Mouse (Mus musculus) frontal cortex, adult (tissue): ENCODE measurements around the gene Ntn1.

Experiments
- ATAC-seq: cut with Nextera tagmentation; 2 replicates; pipeline ENCODE4 v1.9.2; 2017; ENCODE audit warnings: mild to moderate bottlenecking, moderate library complexity, mixed read lengths; ENCODE audit not compliant: low TSS enrichment

Gene Ntn1

DNA sequence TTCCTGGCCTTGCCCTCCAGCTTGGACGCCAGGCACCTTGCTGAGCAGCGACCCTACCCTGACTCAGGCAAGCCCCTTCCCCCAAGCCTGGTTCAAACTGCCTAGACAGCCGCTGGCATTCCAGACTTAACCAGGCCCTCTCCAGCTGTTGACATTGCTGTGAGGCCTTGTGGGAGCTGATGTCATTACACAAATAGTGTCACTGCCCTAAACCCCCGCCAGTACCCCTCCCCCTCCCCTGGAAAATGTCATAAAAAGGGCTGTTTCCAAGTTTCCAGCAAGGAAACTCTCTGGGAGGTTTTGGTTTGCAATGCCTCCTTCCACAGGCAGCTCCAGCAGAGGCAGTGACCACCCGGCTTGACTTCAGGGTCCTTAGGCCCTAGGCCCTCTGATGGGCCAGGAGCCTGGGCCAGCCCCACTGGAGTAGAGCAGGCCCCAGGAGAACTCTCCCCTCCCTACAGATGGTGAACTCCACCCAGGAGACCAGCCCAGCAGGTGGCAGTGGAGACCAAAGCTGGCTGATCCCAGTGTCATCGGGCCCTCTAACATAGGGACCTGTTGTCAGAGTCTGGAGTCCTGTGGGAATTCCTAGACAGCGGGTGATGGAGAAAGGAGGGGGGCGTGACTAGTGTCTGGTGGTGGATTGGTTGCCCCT is 188.6 kb downstream of the Ntn1 start:
- no peak for ATAC-seq

DNA sequence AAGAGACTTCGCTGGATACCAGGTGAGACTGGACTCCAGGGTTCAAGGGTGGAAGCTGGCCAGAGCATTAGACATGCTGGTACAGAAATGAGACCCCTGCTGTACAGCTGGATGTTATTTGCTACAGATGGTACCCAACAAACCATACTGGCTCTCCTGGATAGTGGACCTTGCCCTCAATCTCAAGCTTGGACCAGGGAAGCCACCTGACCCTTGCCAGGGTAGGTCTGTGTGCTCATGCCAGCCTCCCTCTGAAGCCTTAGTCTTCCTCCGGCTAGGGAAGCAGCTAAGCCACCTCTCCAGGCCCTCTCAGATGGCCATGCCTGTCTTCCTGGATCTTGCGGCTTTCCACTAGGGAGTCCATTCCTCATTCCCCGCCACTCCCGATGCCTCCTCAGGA is 189.9 kb downstream of the Ntn1 start:
- no peak for ATAC-seq

- ATAC-seq = no peak
These were observed 191.1 kb downstream of the Ntn1 start for GRCm38 (mm10) chr11:68209506-68209905.

DNA sequence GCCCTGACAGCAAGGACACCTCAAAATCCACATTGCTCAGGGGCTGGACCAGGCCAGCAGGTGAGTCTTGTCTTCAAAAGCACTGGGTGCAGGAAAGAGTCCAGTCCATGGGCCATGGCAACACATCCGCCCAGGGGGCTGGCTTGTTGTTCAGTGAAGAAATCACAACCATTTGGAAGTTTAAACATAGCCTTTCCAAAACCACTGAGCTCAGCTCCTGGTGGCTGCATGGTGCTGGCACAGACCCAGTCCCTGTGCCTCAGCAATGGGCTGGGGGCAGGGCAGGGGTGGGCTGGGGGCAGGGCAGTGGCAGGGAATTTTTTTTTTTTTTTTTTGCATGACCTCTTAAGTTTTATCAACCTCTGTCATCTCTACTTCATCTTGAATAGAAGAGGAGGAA is 192.0 kb downstream of the Ntn1 start:
- no peak for ATAC-seq

GRCm38 (mm10) chr11:68208023-68208422 is 192.6 kb downstream of the Ntn1 start:
- no peak for ATAC-seq

DNA sequence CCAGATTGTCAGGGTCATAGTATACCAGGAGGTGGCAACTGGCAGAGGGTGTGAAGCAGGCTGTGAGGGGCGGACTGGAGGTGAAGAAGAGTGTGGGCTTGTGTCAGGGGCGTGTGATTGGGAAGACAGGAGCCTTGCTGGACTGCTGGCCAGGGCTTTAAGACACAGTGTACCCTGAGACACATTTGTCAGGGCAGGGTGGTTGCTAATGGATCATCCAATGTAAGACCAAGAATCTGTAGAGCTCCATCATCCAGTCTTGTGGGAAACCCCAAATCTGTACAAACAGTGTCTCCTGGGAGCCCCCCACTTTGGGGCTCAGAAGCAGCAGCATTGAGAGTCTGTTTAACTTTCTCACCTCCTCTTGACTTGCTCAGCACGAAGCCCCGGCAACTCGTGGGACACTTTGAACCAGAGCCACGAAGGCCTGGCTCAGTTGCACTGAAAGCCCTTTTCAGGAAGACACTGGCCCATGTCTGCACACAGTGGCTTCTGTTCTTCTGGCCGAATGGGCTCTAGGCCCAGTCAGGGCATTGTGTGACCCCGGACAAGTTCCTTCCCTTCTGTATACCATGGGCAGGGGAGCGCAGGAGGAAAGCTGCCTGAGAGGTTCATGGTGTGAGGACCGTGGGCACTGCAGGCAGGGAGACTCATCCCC is 194.9 kb downstream of the Ntn1 start:
- ATAC-seq = no peak

GRCm38 (mm10) chr11:68204407-68204806 is 196.2 kb downstream of the Ntn1 start:
- ATAC-seq = no peak

GRCm38 (mm10) chr11:68203658-68204315 is 196.8 kb downstream of the Ntn1 start:
- ATAC-seq = no peak

- ATAC-seq = no peak
These were observed 198.1 kb downstream of the Ntn1 start for GRCm38 (mm10) chr11:68202561-68202960.

DNA sequence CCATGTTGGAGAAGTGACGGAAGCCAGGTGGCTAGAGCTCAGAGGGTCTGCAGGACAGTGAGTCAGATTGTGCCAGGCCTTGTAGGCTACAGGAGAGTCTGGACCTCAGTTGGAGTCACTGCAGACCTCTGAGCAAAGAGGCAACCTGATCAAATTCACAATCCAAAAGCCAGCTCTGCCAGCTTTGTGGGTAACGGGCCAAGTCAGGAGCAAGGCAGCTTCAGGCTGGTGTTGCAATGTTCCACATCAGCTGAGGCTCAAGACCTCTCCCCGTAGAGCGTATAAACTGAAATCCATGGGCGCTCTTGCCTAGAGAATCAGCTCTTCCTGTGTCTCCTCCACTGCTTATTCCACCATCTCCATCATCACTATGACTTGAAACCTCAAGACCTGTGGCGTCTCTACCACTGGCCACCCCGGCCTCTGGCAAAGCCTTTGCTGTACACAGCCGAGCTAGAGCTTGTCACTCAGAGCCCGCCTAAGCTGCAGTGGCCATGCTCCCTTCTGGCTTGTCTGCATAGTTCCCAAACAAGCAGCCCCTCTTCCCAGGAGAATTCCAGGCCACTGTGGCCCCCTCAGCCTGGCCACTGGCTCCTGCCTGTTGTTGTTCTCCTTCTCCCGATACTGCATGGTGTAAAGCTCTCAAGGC is 198.7 kb downstream of the Ntn1 start:
- ATAC-seq = no peak

- no peak for ATAC-seq
These were observed 199.6 kb downstream of the Ntn1 start for GRCm38 (mm10) chr11:68201063-68201462.

- ATAC-seq = no peak
These were observed 200.1 kb downstream of the Ntn1 start for GRCm38 (mm10) chr11:68200500-68200899.

DNA sequence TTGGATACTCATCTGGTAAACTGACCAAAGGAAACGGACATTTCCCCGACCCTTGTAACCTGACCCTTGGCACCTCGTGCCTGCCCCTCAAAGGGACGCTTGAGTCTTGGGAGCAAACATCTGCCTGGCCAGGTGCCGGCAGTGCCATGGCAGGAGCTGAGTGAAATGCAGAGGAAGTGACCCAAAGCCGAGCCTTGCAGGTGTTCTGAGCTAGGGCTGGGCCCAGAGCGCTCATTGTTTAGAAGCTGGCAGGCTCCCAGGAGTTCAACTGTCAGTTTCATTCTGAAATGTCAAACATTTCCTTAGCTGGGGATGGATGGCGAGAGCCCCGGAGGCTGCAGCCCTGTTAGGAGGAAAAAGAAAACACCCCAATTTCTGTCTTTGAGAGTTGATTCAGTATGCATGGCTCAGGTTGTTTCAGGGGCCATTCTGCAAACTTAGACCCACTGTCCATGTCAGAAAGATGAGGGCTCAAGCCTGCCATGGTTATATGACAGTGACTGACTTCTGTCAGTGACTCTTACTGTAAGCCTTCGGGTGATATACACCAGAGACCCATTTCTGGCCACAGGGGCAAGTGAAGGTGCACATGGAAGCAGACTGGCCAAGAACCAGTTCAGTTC is 200.7 kb downstream of the Ntn1 start:
- no peak for ATAC-seq

- ATAC-seq = no peak
These were observed 201.5 kb downstream of the Ntn1 start for GRCm38 (mm10) chr11:68199103-68199502.

GRCm38 (mm10) chr11:68198696-68199095 is 201.9 kb downstream of the Ntn1 start:
- ATAC-seq = no peak

DNA sequence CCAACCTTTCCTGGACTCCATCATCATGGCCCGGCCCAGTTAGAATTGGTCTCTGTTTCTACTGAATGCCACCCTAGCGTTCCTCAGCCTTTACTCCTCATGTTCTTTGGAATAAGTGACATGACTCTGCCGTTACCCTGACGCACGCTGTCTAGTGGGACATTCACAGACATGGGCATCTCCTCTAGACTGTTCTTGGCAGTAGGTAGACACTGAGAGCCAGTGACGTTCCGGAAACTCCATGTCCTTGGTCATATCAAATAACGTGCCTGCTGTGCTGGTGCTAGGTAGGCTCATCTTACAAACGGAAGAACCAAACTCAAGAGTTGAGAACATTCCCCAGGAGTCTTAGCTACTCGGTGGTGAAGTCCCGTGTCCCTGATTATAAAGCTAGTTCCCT is 203.2 kb downstream of the Ntn1 start:
- ATAC-seq = no peak

DNA sequence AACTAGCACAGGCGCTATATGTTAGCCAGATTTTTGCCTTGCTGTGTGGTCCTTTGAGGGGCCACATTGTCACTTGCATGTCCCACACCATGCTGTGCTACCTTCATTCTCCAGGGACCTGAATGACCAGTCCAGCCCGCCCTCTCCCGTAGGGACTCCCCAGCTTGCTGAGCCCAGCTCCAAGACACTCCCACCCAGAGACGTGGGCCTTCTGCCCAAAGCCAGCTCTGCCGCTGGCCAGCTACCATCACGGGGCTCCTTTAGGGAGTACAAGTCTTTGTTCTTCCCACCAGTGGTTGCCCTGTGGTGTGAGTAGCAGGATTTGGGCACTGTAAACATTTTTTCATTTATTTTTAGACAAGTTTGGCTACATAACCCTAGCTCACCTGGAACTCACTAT is 204.1 kb downstream of the Ntn1 start:
- ATAC-seq = no peak

DNA sequence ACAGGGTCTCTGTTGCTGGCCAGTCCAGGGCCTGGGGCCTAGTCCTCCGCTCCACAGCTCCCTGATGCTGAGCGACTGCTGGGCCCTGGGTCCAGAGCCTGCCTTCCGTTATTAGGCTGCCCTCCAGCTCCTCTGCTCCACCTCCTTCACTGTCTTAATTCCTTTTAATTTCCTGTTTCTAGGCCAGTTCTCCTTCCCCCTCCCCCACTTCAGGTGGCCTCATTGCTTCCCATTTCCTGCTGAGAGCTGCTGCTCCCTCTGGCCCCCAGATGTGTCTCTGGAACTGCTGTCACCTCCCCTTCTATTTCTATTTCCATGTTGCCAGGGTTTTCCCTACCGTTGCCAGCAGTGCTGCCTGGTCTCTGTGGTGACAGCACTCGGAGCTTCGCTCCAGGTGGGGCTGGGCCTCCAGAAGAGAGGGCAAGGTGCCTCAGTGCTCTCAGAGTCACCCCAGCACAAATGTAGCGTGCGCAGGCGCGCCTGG is 204.9 kb downstream of the Ntn1 start:
- no peak for ATAC-seq

DNA sequence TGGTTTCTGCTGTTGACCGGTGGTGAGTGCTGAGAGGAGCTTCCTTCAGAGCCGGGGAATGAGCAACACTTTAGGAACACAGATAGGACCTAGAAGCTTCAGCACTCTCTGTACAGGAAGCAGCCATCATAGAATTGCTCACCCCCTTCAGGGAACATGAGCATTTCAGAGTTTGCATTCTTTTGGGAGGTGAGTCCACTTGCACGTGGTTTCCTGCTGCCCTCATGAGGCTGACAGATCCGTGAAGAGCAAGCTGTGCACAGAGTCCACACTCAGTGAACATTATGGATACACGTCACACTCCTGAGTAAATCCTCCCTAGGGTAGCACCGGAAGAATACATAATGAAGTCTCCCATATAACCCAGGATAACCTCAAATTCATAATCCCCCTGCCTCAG is 205.5 kb downstream of the Ntn1 start:
- ATAC-seq = no peak

- ATAC-seq = peak; percentile 84
These were observed 209.8 kb downstream of the Ntn1 start for GRCm38 (mm10) chr11:68190849-68191248.

DNA sequence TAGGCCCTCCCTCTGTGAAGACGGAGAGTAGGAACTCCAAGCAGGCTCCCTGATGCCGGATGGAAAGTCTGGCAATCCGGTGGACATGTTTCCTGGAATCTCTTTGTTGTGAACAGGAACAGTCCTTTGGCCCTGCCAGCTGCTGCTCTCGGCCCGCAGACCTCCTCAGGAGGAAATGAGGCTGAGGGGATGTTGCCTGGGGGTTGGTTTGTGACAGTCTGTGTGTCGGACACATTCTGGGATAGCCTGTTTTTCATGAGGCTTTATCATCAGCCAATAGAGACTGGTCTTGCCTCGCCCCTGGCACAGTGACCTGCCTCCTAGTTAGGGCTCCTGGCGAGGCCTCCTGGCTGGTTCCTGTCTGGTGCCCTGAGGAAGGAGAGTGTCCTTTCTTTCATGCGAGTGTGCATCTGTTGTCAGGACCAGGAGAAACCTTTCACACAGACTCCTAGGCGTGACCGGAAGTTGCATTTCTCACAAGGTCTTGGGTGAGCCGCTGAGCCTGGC is 211.9 kb downstream of the Ntn1 start:
- no peak for ATAC-seq

- ATAC-seq = no peak
These were observed 213.4 kb downstream of the Ntn1 start for GRCm38 (mm10) chr11:68187242-68187641.
